In genomic region chr6:134578039-134578438, GRCm38 (mm10) we compare ENCODE assay signal across 18 mouse cellular contexts.
"Had no signal": no experiment of that assay in that cellular context is flagged by ENCODE, and none has a peak within 500 bp of the region (broad histone marks: within the 10 kb centered on the region; RNA-seq: fewer than 3 reads in every experiment).

No protein-coding gene starts in this region.

- ATAC-seq: lung, postnatal 0 days; midbrain, embryonic 15.5 days had no signal

- H3K27ac ChIP-seq: kidney, embryonic 15.5 days; left cerebral cortex, adult 2 months; liver, embryonic 13.5 days; macrophage; midbrain, embryonic 12.5 days; midbrain, embryonic 15.5 days; neural tube, embryonic 12.5 days; neural tube, embryonic 15.5 days; stomach, embryonic 15.5 days had no signal

- DNase-seq: kidney, postnatal 10 days; kidney, postnatal 36 days; layer of hippocampus, postnatal 36 days; liver, embryonic 13.5 days; lung, embryonic 14.5 days; retina, postnatal 1 day; right cerebral cortex, postnatal 25 days; spleen, adult 18-20 months; thymus, postnatal 25 days had no signal

- H3K4me1 ChIP-seq: liver, embryonic 13.5 days; midbrain, embryonic 12.5 days; midbrain, embryonic 15.5 days; neural tube, embryonic 12.5 days; neural tube, embryonic 15.5 days; stomach, embryonic 15.5 days had no signal

- H3K27me3 ChIP-seq: kidney, embryonic 15.5 days; neural tube, embryonic 12.5 days; neural tube, embryonic 15.5 days; stomach, embryonic 15.5 days had no signal

- H3K4me2 ChIP-seq: kidney, embryonic 15.5 days; liver, embryonic 13.5 days; lung, embryonic 14.5 days; midbrain, embryonic 12.5 days; midbrain, embryonic 15.5 days; neural tube, embryonic 12.5 days; neural tube, embryonic 15.5 days; stomach, embryonic 15.5 days had no signal

- H3K36me3 ChIP-seq: kidney, embryonic 15.5 days; liver, embryonic 13.5 days; midbrain, embryonic 12.5 days; midbrain, embryonic 15.5 days; neural tube, embryonic 12.5 days; neural tube, embryonic 15.5 days; stomach, embryonic 15.5 days had no signal

- H3K9me3 ChIP-seq: kidney, embryonic 15.5 days; liver, embryonic 13.5 days; midbrain, embryonic 12.5 days; midbrain, embryonic 15.5 days; neural tube, embryonic 12.5 days; neural tube, embryonic 15.5 days; stomach, embryonic 15.5 days had no signal

- H3K4me3 ChIP-seq: kidney, embryonic 15.5 days; left cerebral cortex, adult 2 months; liver, embryonic 13.5 days; midbrain, embryonic 12.5 days; midbrain, embryonic 15.5 days; neural tube, embryonic 12.5 days; neural tube, embryonic 15.5 days; stomach, embryonic 15.5 days had no signal

- H3K9ac ChIP-seq: kidney, embryonic 15.5 days; liver, embryonic 13.5 days; lung, embryonic 14.5 days; midbrain, embryonic 12.5 days; midbrain, embryonic 15.5 days; neural tube, embryonic 12.5 days; neural tube, embryonic 15.5 days; stomach, embryonic 15.5 days had no signal
